Mouse (Mus musculus) G1E (cell line): Measurements from ENCODE around the gene Lmbrd1.

Experiments
- CTCF ChIP-seq: IDR thresholded peaks from 2 replicates; pipeline ENCODE4 v1.5.1; 2012; ENCODE audit warnings: low read depth, low read length, inconsistent platforms, mixed read lengths
- GATA1 ChIP-seq: IDR thresholded peaks from 2 replicates; pipeline ENCODE4 v1.6.1; 2012; ENCODE audit warnings: borderline replicate concordance, low read length, inconsistent platforms, mixed read lengths
- POLR2AphosphoS5 ChIP-seq: IDR thresholded peaks from 2 replicates; pipeline ENCODE4 v1.6.1; 2012; ENCODE audit warnings: low read depth, low read length, inconsistent platforms; ENCODE audit not compliant: insufficient replicate concordance
- TAL1 ChIP-seq: conservative IDR thresholded peaks from 2 replicates; pipeline ENCODE4 v1.6.1; 2012; ENCODE audit warnings: low read depth, low read length, inconsistent platforms, mixed read lengths

DNA sequence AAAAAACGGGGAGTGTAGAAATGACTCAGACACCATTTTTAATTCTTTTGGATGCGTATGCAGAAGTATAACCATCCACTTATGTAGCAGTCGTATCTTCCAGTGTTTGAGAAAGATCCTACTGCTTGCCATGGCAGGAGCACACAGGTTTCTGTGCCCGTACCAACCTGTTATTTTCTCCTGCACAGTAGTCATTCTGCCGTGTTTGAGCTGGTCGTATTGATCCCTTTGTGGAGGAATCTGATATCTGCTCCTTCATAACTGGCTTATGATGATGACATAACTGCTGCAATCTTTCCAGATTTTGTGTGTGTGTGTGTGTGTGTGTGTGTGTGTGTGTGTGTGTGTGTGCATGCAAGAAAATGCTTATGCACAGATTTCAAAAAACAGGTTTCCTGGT, 25.4 kb downstream of the Lmbrd1 start:
- TF ChIP-seq CTCF = no peak
- TF ChIP-seq POLR2AphosphoS5 = no peak
- no peak for TF ChIP-seq GATA1
- no peak for TF ChIP-seq TAL1
